13 mouse cellular contexts compared by ENCODE assay signal in the genomic region with DNA sequence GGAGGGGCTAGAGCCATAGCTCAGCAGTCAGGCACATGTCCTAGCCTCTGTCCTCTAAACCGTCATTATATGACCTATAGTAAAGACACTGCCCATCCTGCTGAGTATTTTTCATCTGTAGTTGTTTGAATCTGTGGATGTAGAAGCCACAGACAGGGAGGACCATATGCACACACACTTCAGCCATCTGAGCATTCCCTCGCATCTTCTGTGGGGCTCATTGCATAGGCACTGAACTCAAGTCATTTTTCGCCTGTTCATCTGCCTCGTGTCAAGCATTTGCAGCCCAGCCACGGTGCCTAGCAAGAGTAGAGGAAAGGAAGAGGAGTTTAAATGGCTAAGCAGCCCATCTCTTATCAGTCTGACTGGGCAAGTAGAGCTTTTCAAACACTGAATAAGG.
"Had no signal": no experiment of that assay in that cellular context is flagged by ENCODE, and none has a peak within 500 bp of the region (broad histone marks: within the 10 kb centered on the region; RNA-seq: fewer than 3 reads in every experiment).

No protein-coding gene starts in this region.

- H3K9me3 ChIP-seq: intestine, embryonic 15.5 days; limb, embryonic 15.5 days; liver, embryonic 12.5 days; neural tube, embryonic 15.5 days had no signal

- H3K36me3 ChIP-seq: intestine, embryonic 15.5 days; limb, embryonic 15.5 days; liver, embryonic 12.5 days; neural tube, embryonic 15.5 days had no signal

- H3K4me2 ChIP-seq: intestine, embryonic 15.5 days; limb, embryonic 15.5 days; liver, embryonic 12.5 days; lung, embryonic 14.5 days; midbrain, embryonic 11.5 days; neural tube, embryonic 15.5 days had no signal

- H3K4me3 ChIP-seq: intestine, embryonic 15.5 days; limb, embryonic 15.5 days; liver, embryonic 12.5 days; myocyte; neural tube, embryonic 15.5 days had no signal

- DNase-seq: kidney, adult 18-20 months; kidney, postnatal 25 days; lung, embryonic 14.5 days; lung, postnatal 10 days; lung, postnatal 4 days; thymus, adult 18-20 months; thymus, postnatal 14 days had no signal

- H3K27ac ChIP-seq: intestine, embryonic 15.5 days; limb, embryonic 15.5 days; liver, embryonic 12.5 days; neural tube, embryonic 15.5 days had no signal

- ATAC-seq: intestine, embryonic 15.5 days; liver, embryonic 12.5 days had no signal

- H3K4me1 ChIP-seq: intestine, embryonic 15.5 days; limb, embryonic 15.5 days; liver, embryonic 12.5 days; neural tube, embryonic 15.5 days had no signal

- H3K9ac ChIP-seq: intestine, embryonic 15.5 days; limb, embryonic 15.5 days; liver, embryonic 12.5 days; lung, embryonic 14.5 days; neural tube, embryonic 15.5 days had no signal

- H3K27me3 ChIP-seq: intestine, embryonic 15.5 days; limb, embryonic 15.5 days; liver, embryonic 12.5 days; neural tube, embryonic 15.5 days had no signal
